Mouse (Mus musculus): ENCODE data around the gene Pafah2.

GRCm38 (mm10) chr4:134449595-134450391 is 53.7 kb downstream of the Pafah2 start:
- TF ChIP-seq CTCF (conservative IDR thresholded peaks at IDR 0.05; ENCODE audit: insufficient read depth, insufficient read length, low read depth, low read length) = no peak
- TF ChIP-seq POLR2A (IDR thresholded peaks at IDR 0.05; ENCODE audit: low read depth, low read length) = no peak

Measured in kidney, adult 2 months (tissue).